Mouse (Mus musculus) gastrocnemius, postnatal 10 days (tissue): ENCODE data around the gene Gsta4. TPM values are rescaled to one million over a fixed set of nuclear protein-coding genes. Genes with fewer than 3 reads are reported as not detected.
A peak's percentile ranks its signal among the peaks of the same experiment; 100 is the strongest.
"Not testable (repeated sequence)": the region's sequence is repeated elsewhere in the genome, so short reads cannot be mapped to it uniquely, and the experiment has no call there.

Experiments
- DNase-seq: peaks from one replicate; pipeline ENCODE4 v3.0.0; 2021; ENCODE audit warnings: mixed read lengths
- total RNA-seq, 2 experiments: library from RNA; stranded (reverse); gene quantifications; 2 replicates each; pipeline ENCODE4 v1.2.3; 2021

The Gsta4 gene
- total RNA-seq, 2 experiments from 2014 or later: 9.9 to 10.6 TPM

- DNase-seq: no peak
Measured at GRCm38 (mm10) chr9:78178197-78178596, 4.4 kb upstream of the Gsta4 start.

- DNase-seq: no peak
Measured at GRCm38 (mm10) chr9:78179071-78179470, 3.5 kb upstream of the Gsta4 start.

- no peak for DNase-seq
Measured at GRCm38 (mm10) chr9:78185686-78186085, 3.1 kb downstream of the Gsta4 start.

GRCm38 (mm10) chr9:78188910-78189309, 6.3 kb downstream of the Gsta4 start:
- DNase-seq: no peak

- no peak for DNase-seq
Measured at GRCm38 (mm10) chr9:78190651-78191634, 8.4 kb downstream of the Gsta4 start.

GRCm38 (mm10) chr9:78191736-78192135, 9.2 kb downstream of the Gsta4 start:
- peak; percentile 35 for DNase-seq

- peak; percentile 36 for DNase-seq
Measured at GRCm38 (mm10) chr9:78193902-78194597, 11.5 kb downstream of the Gsta4 start.

GRCm38 (mm10) chr9:78195034-78195433, 12.5 kb downstream of the Gsta4 start:
- no peak for DNase-seq

GRCm38 (mm10) chr9:78197801-78198200, 15.2 kb downstream of the Gsta4 start:
- DNase-seq: no peak

- no peak for DNase-seq
Measured at GRCm38 (mm10) chr9:78204194-78204593, 21.6 kb downstream of the Gsta4 start.

- DNase-seq: no peak
Measured at GRCm38 (mm10) chr9:78208956-78209355, 26.4 kb downstream of the Gsta4 start.

GRCm38 (mm10) chr9:78210079-78210478, 27.5 kb downstream of the Gsta4 start:
- DNase-seq: no peak

GRCm38 (mm10) chr9:78210821-78211220, 28.2 kb downstream of the Gsta4 start:
- DNase-seq: no peak

GRCm38 (mm10) chr9:78211521-78211920, 28.9 kb downstream of the Gsta4 start:
- DNase-seq: no peak

GRCm38 (mm10) chr9:78212341-78213049, 29.9 kb downstream of the Gsta4 start:
- DNase-seq: no peak

- no peak for DNase-seq
Measured at GRCm38 (mm10) chr9:78217074-78217473, 34.5 kb downstream of the Gsta4 start.

GRCm38 (mm10) chr9:78222616-78223015, 40.0 kb downstream of the Gsta4 start:
- no peak for DNase-seq

GRCm38 (mm10) chr9:78223221-78223902, 40.8 kb downstream of the Gsta4 start:
- no peak for DNase-seq

GRCm38 (mm10) chr9:78224418-78224817, 41.8 kb downstream of the Gsta4 start:
- DNase-seq: no peak

GRCm38 (mm10) chr9:78225304-78225703, 42.7 kb downstream of the Gsta4 start:
- no peak for DNase-seq

- no peak for DNase-seq
Measured at GRCm38 (mm10) chr9:78228122-78228521, 45.5 kb downstream of the Gsta4 start.

GRCm38 (mm10) chr9:78229658-78230057, 47.1 kb downstream of the Gsta4 start:
- DNase-seq: not testable (repeated sequence)
